Mouse (Mus musculus): ENCODE data around the gene Gm45837. TPM values are rescaled to one million over a fixed set of nuclear protein-coding genes. Genes with fewer than 3 reads are reported as not detected.

The Gm45837 gene
- polyA plus RNA-seq, 2 experiments = not detected

- WGBS (ENCODE audit: insufficient replicate concordance) = 43% methylated on average over 10 of the region's 10 CpGs
- DNase-seq (ENCODE audit: low read depth in 3 of 3, low spot score in 3 of 3) (no peak), ATAC-seq (ENCODE audit: insufficient read depth) (no peak)
- H3K27me3 ChIP-seq (ENCODE audit: control insufficient read depth, insufficient read depth, low read length) = no peaks in the 10 kb centered on the region
- TF ChIP-seq EP300 (IDR thresholded peaks at IDR 0.05; ENCODE audit: low read depth) (no peak), CTCF (IDR thresholded peaks at IDR 0.05; ENCODE audit: low read depth) (no peak)
- no peaks in the 10 kb centered on the region for H3K9me3 ChIP-seq (ENCODE audit: control insufficient read depth, low read length)
- no peak overlapping the region for H3K27ac ChIP-seq
- no peak overlapping the region for H3K4me2 ChIP-seq (ENCODE audit: low read depth)
- no peak overlapping the region for H3K4me3 ChIP-seq (ENCODE audit: insufficient read depth in 1 of 2, low read depth in 2 of 2, low read length in 2 of 2)
- no peak overlapping the region for H3K9ac ChIP-seq (replicated peaks)
- H3K36me3 ChIP-seq (replicated peaks; ENCODE audit: control insufficient read depth, insufficient read depth, low read depth) = no peaks in the 10 kb centered on the region
- no peaks in the 10 kb centered on the region for H3K4me1 ChIP-seq (replicated peaks; ENCODE audit: control insufficient read depth in 2 of 2, insufficient read depth in 2 of 2, low read length in 1 of 2)
Observed at GRCm38 (mm10) chr7:101460608-101460957, 49.9 kb downstream of the Gm45837 start.

DNA sequence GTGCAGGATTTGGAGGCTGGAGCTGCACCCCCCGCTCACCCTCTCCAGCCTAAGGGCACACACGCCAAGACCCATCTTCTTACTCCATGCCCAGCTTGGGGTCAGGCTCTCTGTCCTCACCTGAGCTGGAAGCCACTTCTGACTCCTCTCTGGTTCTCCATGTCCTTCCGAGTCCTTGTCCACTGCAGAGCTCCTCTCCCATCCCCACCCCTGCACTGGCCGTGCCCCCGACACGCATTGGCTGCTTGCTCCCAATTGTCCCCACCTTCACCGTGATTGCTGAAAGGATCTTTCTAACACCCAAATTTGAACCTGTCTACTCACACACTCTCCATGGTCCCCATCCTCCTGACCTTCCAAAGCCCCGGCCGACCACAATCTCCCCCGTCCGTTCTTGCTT, 50.9 kb downstream of the Gm45837 start:
- WGBS (ENCODE audit: insufficient replicate concordance) = 65% methylated on average over 11 of the region's 11 CpGs
- no peak overlapping the region for H3K4me3 ChIP-seq (ENCODE audit: insufficient read depth in 1 of 2, low read depth in 2 of 2, low read length in 2 of 2)
- H3K4me2 ChIP-seq (ENCODE audit: low read depth) = no peak overlapping the region
- no peak for ATAC-seq (ENCODE audit: insufficient read depth)
- H3K36me3 ChIP-seq (replicated peaks; ENCODE audit: control insufficient read depth, insufficient read depth, low read depth) = no peaks in the 10 kb centered on the region
- 0 out of 4 replicates have a peak, but pooled peaks cover 0 to 4% of the 10 kb centered on the region in 2 experiments for H3K4me1 ChIP-seq (replicated peaks; ENCODE audit: control insufficient read depth in 2 of 2, insufficient read depth in 2 of 2, low read length in 1 of 2)
- DNase-seq (ENCODE audit: low read depth in 3 of 3, low spot score in 3 of 3) = no peak
- no peak overlapping the region for H3K27ac ChIP-seq
- H3K9ac ChIP-seq (replicated peaks) = no peak overlapping the region
- H3K9me3 ChIP-seq (ENCODE audit: control insufficient read depth, low read length) = no peaks in the 10 kb centered on the region
- TF ChIP-seq CTCF (IDR thresholded peaks at IDR 0.05; ENCODE audit: low read depth) (no peak), EP300 (IDR thresholded peaks at IDR 0.05; ENCODE audit: low read depth) (no peak)
- H3K27me3 ChIP-seq (ENCODE audit: control insufficient read depth, insufficient read depth, low read length) = no peaks in the 10 kb centered on the region

- Histone ChIP-seq H3K4me2 (ENCODE audit: low read depth) (no peak overlapping the region), H3K27ac (no peak overlapping the region), H3K27me3 (ENCODE audit: control insufficient read depth, insufficient read depth, low read length) (no peaks in the 10 kb centered on the region), H3K9ac (replicated peaks) (no peak overlapping the region), H3K36me3 (replicated peaks; ENCODE audit: control insufficient read depth, insufficient read depth, low read depth) (no peaks in the 10 kb centered on the region), H3K4me1 (replicated peaks; ENCODE audit: control insufficient read depth in 2 of 2, insufficient read depth in 2 of 2, low read length in 1 of 2) (0 out of 4 replicates have a peak, but pooled peaks cover 0 to 4% of the 10 kb centered on the region in 2 experiments), H3K4me3 (ENCODE audit: insufficient read depth in 1 of 2, low read depth in 2 of 2, low read length in 2 of 2) (no peak overlapping the region), H3K9me3 (ENCODE audit: control insufficient read depth, low read length) (no peaks in the 10 kb centered on the region)
- 56% methylated on average over 14 of the region's 14 CpGs for WGBS (ENCODE audit: insufficient replicate concordance)
- TF ChIP-seq CTCF (IDR thresholded peaks at IDR 0.05; ENCODE audit: low read depth) (no peak), EP300 (IDR thresholded peaks at IDR 0.05; ENCODE audit: low read depth) (no peak)
- no peak for DNase-seq (ENCODE audit: low read depth in 3 of 3, low spot score in 3 of 3)
- no peak for ATAC-seq (ENCODE audit: insufficient read depth)
Observed at GRCm38 (mm10) chr7:101462327-101463068, 51.8 kb downstream of the Gm45837 start.

GRCm38 (mm10) chr7:101463665-101464271, 53.1 kb downstream of the Gm45837 start:
- ATAC-seq (ENCODE audit: insufficient read depth) (no peak), DNase-seq (ENCODE audit: low read depth in 3 of 3, low spot score in 3 of 3) (no peak)
- Histone ChIP-seq H3K9me3 (ENCODE audit: control insufficient read depth, low read length) (no peaks in the 10 kb centered on the region), H3K27me3 (ENCODE audit: control insufficient read depth, insufficient read depth, low read length) (no peaks in the 10 kb centered on the region), H3K9ac (replicated peaks) (no peak overlapping the region), H3K4me1 (replicated peaks; ENCODE audit: control insufficient read depth in 2 of 2, insufficient read depth in 2 of 2, low read length in 1 of 2) (0 out of 4 replicates have a peak, but pooled peaks cover 0 to 4% of the 10 kb centered on the region in 2 experiments), H3K27ac (no peak overlapping the region), H3K4me2 (ENCODE audit: low read depth) (no peak overlapping the region), H3K36me3 (replicated peaks; ENCODE audit: control insufficient read depth, insufficient read depth, low read depth) (no peaks in the 10 kb centered on the region), H3K4me3 (ENCODE audit: insufficient read depth in 1 of 2, low read depth in 2 of 2, low read length in 2 of 2) (no peak overlapping the region)
- TF ChIP-seq EP300 (IDR thresholded peaks at IDR 0.05; ENCODE audit: low read depth) (no peak), CTCF (IDR thresholded peaks at IDR 0.05; ENCODE audit: low read depth) (no peak)
- WGBS (ENCODE audit: insufficient replicate concordance) = 76% methylated on average over 11 of the region's 11 CpGs

DNA sequence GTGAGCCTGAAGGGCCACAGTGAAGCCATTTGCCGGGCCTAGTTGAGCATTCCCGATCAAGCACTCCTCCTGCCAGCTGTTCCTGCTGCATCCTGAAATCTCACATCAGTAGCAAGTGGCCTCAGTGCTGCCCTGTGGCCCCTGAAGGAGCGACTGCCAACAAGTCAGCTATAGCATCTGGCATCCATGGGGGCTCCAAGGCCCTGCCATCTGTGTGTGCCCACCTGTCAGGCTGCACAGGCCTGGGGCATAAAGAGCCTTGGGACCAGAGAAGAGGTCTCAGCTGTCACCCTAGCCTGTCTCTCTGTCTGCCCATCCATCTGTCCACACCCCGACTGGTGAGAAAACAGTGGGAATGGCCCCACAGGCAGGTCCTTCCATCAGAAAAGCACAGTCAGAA, 54.2 kb downstream of the Gm45837 start:
- Histone ChIP-seq H3K36me3 (replicated peaks; ENCODE audit: control insufficient read depth, insufficient read depth, low read depth) (no peaks in the 10 kb centered on the region), H3K27ac (no peak overlapping the region), H3K27me3 (ENCODE audit: control insufficient read depth, insufficient read depth, low read length) (no peaks in the 10 kb centered on the region), H3K9ac (replicated peaks) (no peak overlapping the region), H3K4me2 (ENCODE audit: low read depth) (no peak overlapping the region), H3K4me1 (replicated peaks; ENCODE audit: control insufficient read depth in 2 of 2, insufficient read depth in 2 of 2, low read length in 1 of 2) (0 out of 4 replicates have a peak, but pooled peaks cover 0 to 4% of the 10 kb centered on the region in 2 experiments), H3K4me3 (ENCODE audit: insufficient read depth in 1 of 2, low read depth in 2 of 2, low read length in 2 of 2) (no peak overlapping the region), H3K9me3 (ENCODE audit: control insufficient read depth, low read length) (no peaks in the 10 kb centered on the region)
- TF ChIP-seq CTCF (IDR thresholded peaks at IDR 0.05; ENCODE audit: low read depth) (no peak), EP300 (IDR thresholded peaks at IDR 0.05; ENCODE audit: low read depth) (no peak)
- WGBS (ENCODE audit: insufficient replicate concordance) = 54% methylated on average over 4 of the region's 4 CpGs
- no peak for DNase-seq (ENCODE audit: low read depth in 3 of 3, low spot score in 3 of 3)
- ATAC-seq (ENCODE audit: insufficient read depth) = no peak

Measured in liver, embryonic 14.5 days (tissue).